Mouse (Mus musculus): ENCODE measurements around the gene Als2cl.

GRCm38 (mm10) chr9:110895507-110895906 is 15.8 kb downstream of the Als2cl start:
- TF ChIP-seq CTCF (IDR thresholded peaks at IDR 0.05; ENCODE audit: low read depth): no peak; the same call in 1 of the 2 replicates
- TF ChIP-seq EP300 (optimal IDR thresholded peaks at IDR 0.05): no peak

Data from stomach, postnatal 0 days (tissue).